ENCODE assay signal across 8 mouse cellular contexts in genomic region chr8:61265390-61265789, GRCm38 (mm10). TPM values are rescaled to one million over a fixed set of nuclear protein-coding genes. Genes with fewer than 3 reads are reported as not detected.
DNase-seq lines count a peak whose midpoint lies in the region; ATAC-seq and TF ChIP-seq lines count a peak whose summit lies in the region.

No protein-coding gene starts in this region.

- no peak for TF ChIP-seq POLR2A in cerebellum, adult 2 months (IDR thresholded peaks at IDR 0.05; ENCODE audit: borderline replicate concordance, insufficient read depth, low read length)

- no peak overlapping the region for H3K9ac ChIP-seq in embryonic facial prominence, embryonic 13.5 days
- no peak overlapping the region for H3K9ac ChIP-seq in midbrain, postnatal 0 days (replicated peaks; ENCODE audit: low read length, poor library complexity, severe bottlenecking)
- no peak overlapping the region for H3K9ac ChIP-seq in heart, embryonic 13.5 days
- no peak overlapping the region for H3K9ac ChIP-seq in lung, embryonic 15.5 days

- no peak for DNase-seq in embryonic facial prominence, embryonic 10.5 days (ENCODE audit: low spot score)
- peak; percentile 70 for DNase-seq in midbrain, postnatal 0 days (ENCODE audit: low spot score)
- no peak for DNase-seq in midbrain, embryonic 10.5 days (ENCODE audit: low spot score)
- no peak for DNase-seq in cerebellum, adult 2 months
- DNase-seq in cerebellum, adult 18-20 months = no peak

- H3K4me2 ChIP-seq in embryonic facial prominence, embryonic 13.5 days = no peak overlapping the region
- no peak overlapping the region for H3K4me2 ChIP-seq in midbrain, postnatal 0 days (ENCODE audit: low read depth, low read length, poor library complexity, severe bottlenecking)
- H3K4me2 ChIP-seq in heart, embryonic 13.5 days = peak overlapping the region; percentile 21; the same call in 1 of the 2 replicates
- no peak overlapping the region for H3K4me2 ChIP-seq in lung, embryonic 15.5 days

- H3K36me3 ChIP-seq in embryonic facial prominence, embryonic 13.5 days = no peaks in the 10 kb centered on the region
- no peaks in the 10 kb centered on the region for H3K36me3 ChIP-seq in embryonic facial prominence, embryonic 10.5 days (replicated peaks)
- H3K36me3 ChIP-seq in midbrain, postnatal 0 days (ENCODE audit: insufficient read depth, low read length) = no peaks in the 10 kb centered on the region
- no peaks in the 10 kb centered on the region for H3K36me3 ChIP-seq in midbrain, embryonic 10.5 days
- no peaks in the 10 kb centered on the region for H3K36me3 ChIP-seq in heart, embryonic 13.5 days
- H3K36me3 ChIP-seq in lung, embryonic 15.5 days = no peaks in the 10 kb centered on the region

- TF ChIP-seq CTCF in midbrain, postnatal 0 days (IDR thresholded peaks at IDR 0.05) = no peak
- TF ChIP-seq CTCF in cerebellum, adult 2 months (IDR thresholded peaks at IDR 0.05; ENCODE audit: borderline replicate concordance, insufficient read depth, low read depth, low read length) = no peak

- no peaks in the 10 kb centered on the region for H3K9me3 ChIP-seq in embryonic facial prominence, embryonic 13.5 days
- no peaks in the 10 kb centered on the region for H3K9me3 ChIP-seq in embryonic facial prominence, embryonic 10.5 days
- H3K9me3 ChIP-seq in midbrain, postnatal 0 days (ENCODE audit: low read length) = no peaks in the 10 kb centered on the region
- no peaks in the 10 kb centered on the region for H3K9me3 ChIP-seq in midbrain, embryonic 10.5 days (replicated peaks)
- H3K9me3 ChIP-seq in heart, embryonic 13.5 days = no peaks in the 10 kb centered on the region
- H3K9me3 ChIP-seq in lung, embryonic 15.5 days = no peaks in the 10 kb centered on the region

- ATAC-seq in embryonic facial prominence, embryonic 13.5 days (ENCODE audit: insufficient number of reproducible peaks, insufficient read depth, low FRiP score, low TSS enrichment, low read depth) = no peak
- ATAC-seq in midbrain, postnatal 0 days (ENCODE audit: low FRiP score) = no peak
- no peak for ATAC-seq in heart, embryonic 13.5 days (ENCODE audit: extremely low read depth, insufficient number of reproducible peaks, low FRiP score, low TSS enrichment)
- ATAC-seq in lung, embryonic 15.5 days (ENCODE audit: borderline replicate concordance, extremely low read depth, low FRiP score, low TSS enrichment) = peak; percentile 67; the same call in 1 of the 2 replicates

- H3K4me1 ChIP-seq in embryonic facial prominence, embryonic 13.5 days = peaks cover 32% of the 10 kb centered on the region
- peaks cover 18% of the 10 kb centered on the region for H3K4me1 ChIP-seq in embryonic facial prominence, embryonic 10.5 days
- no peaks in the 10 kb centered on the region for H3K4me1 ChIP-seq in midbrain, postnatal 0 days (ENCODE audit: insufficient read depth, low read length)
- peaks cover 15% of the 10 kb centered on the region for H3K4me1 ChIP-seq in midbrain, embryonic 10.5 days
- peaks cover 21% of the 10 kb centered on the region for H3K4me1 ChIP-seq in heart, embryonic 13.5 days
- H3K4me1 ChIP-seq in lung, embryonic 15.5 days = peaks cover 50% of the 10 kb centered on the region
- no peaks in the 10 kb centered on the region for H3K4me1 ChIP-seq in cerebellum, adult 2 months (ENCODE audit: control insufficient read depth, insufficient read depth, low read length)

- WGBS in embryonic facial prominence, embryonic 13.5 days = 59% methylated on average over 5 of the region's 5 CpGs
- WGBS in embryonic facial prominence, embryonic 10.5 days = 82% methylated on average over 5 of the region's 5 CpGs
- WGBS in midbrain, postnatal 0 days = 65% methylated on average over 5 of the region's 5 CpGs
- WGBS in midbrain, embryonic 10.5 days = 85% methylated on average over 5 of the region's 5 CpGs
- 47% methylated on average over 5 of the region's 5 CpGs for WGBS in heart, embryonic 13.5 days
- 31% methylated on average over 5 of the region's 5 CpGs for WGBS in lung, embryonic 15.5 days
- 66% methylated on average over 5 of the region's 5 CpGs for WGBS in cerebellum, adult 2 months

- no peak overlapping the region for H3K4me3 ChIP-seq in embryonic facial prominence, embryonic 13.5 days
- no peak overlapping the region for H3K4me3 ChIP-seq in embryonic facial prominence, embryonic 10.5 days
- no peak overlapping the region for H3K4me3 ChIP-seq in midbrain, postnatal 0 days (ENCODE audit: low read depth, low read length)
- H3K4me3 ChIP-seq in midbrain, embryonic 10.5 days = no peak overlapping the region
- no peak overlapping the region for H3K4me3 ChIP-seq in heart, embryonic 13.5 days
- H3K4me3 ChIP-seq in lung, embryonic 15.5 days = no peak overlapping the region
- H3K4me3 ChIP-seq in cerebellum, adult 2 months (replicated peaks; ENCODE audit: insufficient read depth, low read depth, low read length) = no peak overlapping the region

- no peaks in the 10 kb centered on the region for H3K27me3 ChIP-seq in embryonic facial prominence, embryonic 13.5 days
- H3K27me3 ChIP-seq in embryonic facial prominence, embryonic 10.5 days (replicated peaks; ENCODE audit: low read depth, poor library complexity, severe bottlenecking) = no peaks in the 10 kb centered on the region
- no peaks in the 10 kb centered on the region for H3K27me3 ChIP-seq in midbrain, postnatal 0 days (ENCODE audit: insufficient read depth, low read length)
- no peaks in the 10 kb centered on the region for H3K27me3 ChIP-seq in midbrain, embryonic 10.5 days (ENCODE audit: low read depth, poor library complexity, severe bottlenecking)
- H3K27me3 ChIP-seq in heart, embryonic 13.5 days (replicated peaks) = 0 out of 2 replicates have a peak, but pooled peaks cover 2% of the 10 kb centered on the region
- no peaks in the 10 kb centered on the region for H3K27me3 ChIP-seq in lung, embryonic 15.5 days
- H3K27me3 ChIP-seq in cerebellum, adult 2 months (ENCODE audit: control insufficient read depth, insufficient read depth, low read length) = no peaks in the 10 kb centered on the region

- peak overlapping the region; percentile 39; the same call in 1 of the 2 replicates for H3K27ac ChIP-seq in embryonic facial prominence, embryonic 13.5 days
- H3K27ac ChIP-seq in embryonic facial prominence, embryonic 10.5 days (replicated peaks) = no peak overlapping the region
- H3K27ac ChIP-seq in midbrain, postnatal 0 days (ENCODE audit: low read depth, low read length) = no peak overlapping the region
- H3K27ac ChIP-seq in midbrain, embryonic 10.5 days (replicated peaks) = no peak overlapping the region
- H3K27ac ChIP-seq in heart, embryonic 13.5 days (replicated peaks) = peak overlapping the region; percentile 61
- H3K27ac ChIP-seq in lung, embryonic 15.5 days = peak overlapping the region; percentile 70
- H3K27ac ChIP-seq in cerebellum, adult 2 months (ENCODE audit: insufficient read depth, low read length) = no peak overlapping the region

RNA-seq across cellular contexts. Expression of gene Sh3rf1, which starts 41.7 kb away (rescaled TPM):
- polyA plus RNA-seq in embryonic facial prominence, embryonic 13.5 days (2015; fragmentation: Nextera tagmentation; extraction: Ambion mirVana) = 14.9 and 16.1 TPM in 2 replicates
- 17.0 and 17.4 TPM in 2 replicates for polyA plus RNA-seq in embryonic facial prominence, embryonic 10.5 days (2016; fragmentation: Nextera tagmentation; extraction: Ambion mirVana)
- total RNA-seq in midbrain, postnatal 0 days (2014; rRNA removed) = 37.5 and 39.8 TPM in 2 replicates
- polyA plus RNA-seq in midbrain, postnatal 0 days (2015; fragmentation: Nextera tagmentation; extraction: Ambion mirVana) = 23.9 and 24.3 TPM in 2 replicates
- 18.1 and 18.4 TPM in 2 replicates for polyA plus RNA-seq in midbrain, embryonic 10.5 days (2016; fragmentation: Nextera tagmentation; extraction: Ambion mirVana)
- 4.8 and 5.3 TPM in 2 replicates for polyA plus RNA-seq in heart, embryonic 13.5 days (2015; fragmentation: Nextera tagmentation; extraction: Ambion mirVana)
- polyA plus RNA-seq in lung, embryonic 15.5 days (2015; fragmentation: Nextera tagmentation; extraction: Ambion mirVana) = 15.8 and 16.8 TPM in 2 replicates
- 4.7 and 5.5 TPM in 2 replicates for polyA plus RNA-seq in cerebellum, adult 2 months (2012; rRNA removed)

Comparison
In these comparisons a context has a peak if more than half of its experiments do, and no peak if none do; other contexts are left out.
1. H3K27ac ChIP-seq: peak in embryonic facial prominence, embryonic 13.5 days (single experiment), heart, embryonic 13.5 days (single experiment) and lung, embryonic 15.5 days (single experiment); none in embryonic facial prominence, embryonic 10.5 days (single experiment), midbrain, postnatal 0 days (single experiment), midbrain, embryonic 10.5 days (single experiment) and cerebellum, adult 2 months (single experiment).